Mouse (Mus musculus): ENCODE measurements around the gene Dpp6.

Dpp6 gene

DNA sequence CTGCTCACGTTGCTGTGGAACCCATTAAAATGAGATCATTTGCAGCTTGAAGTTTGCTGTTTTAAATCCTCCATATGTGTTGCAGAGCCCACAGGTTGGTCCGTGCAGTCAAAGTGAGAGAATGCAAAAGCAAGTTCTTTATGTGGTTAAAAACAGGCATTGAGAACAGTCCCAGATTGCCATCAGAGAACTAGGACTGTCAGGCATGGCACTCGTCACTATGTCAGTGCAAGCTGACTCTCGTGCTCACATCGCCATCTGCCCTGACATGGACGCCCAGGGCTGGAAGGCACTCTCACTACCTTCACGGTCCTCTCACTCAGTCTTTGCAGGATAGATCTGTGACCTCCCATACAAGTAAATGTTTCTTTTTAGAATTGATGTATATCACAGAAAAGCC is 600.4 kb downstream of the Dpp6 start:
- Histone ChIP-seq H3K27me3 (ENCODE audit: control insufficient read depth, insufficient read depth, low read length, poor library complexity, severe bottlenecking) (no peaks in the 10 kb centered on the region; the same call in 1 of the 2 replicates), H3K36me3 (ENCODE audit: control insufficient read depth, insufficient read depth, low read length, poor library complexity, severe bottlenecking) (no peaks in the 10 kb centered on the region)
- DNase-seq (ENCODE audit: low read depth, low spot score): no peak

DNA sequence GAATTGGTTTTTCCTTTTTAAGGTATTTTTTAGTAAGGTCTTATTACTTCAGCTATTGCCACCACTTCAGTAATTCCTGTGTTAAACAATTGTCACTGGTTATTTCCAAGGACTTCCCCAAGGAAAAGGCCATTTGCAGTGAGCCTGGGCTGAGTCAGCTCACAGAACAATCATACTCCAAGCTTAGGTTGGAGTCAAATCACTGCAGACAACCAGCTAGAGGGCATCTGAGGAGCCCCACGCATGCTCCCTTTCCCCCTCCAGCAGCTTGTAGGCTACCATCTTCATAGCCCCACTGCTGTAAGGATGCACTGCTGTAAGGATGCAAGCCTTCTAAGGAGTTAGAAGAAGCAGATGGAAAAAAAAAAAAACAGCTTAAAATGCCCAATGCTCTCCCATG is 601.9 kb downstream of the Dpp6 start:
- no peaks in the 10 kb centered on the region; the same call in 1 of the 2 replicates for H3K27me3 ChIP-seq (ENCODE audit: control insufficient read depth, insufficient read depth, low read length, poor library complexity, severe bottlenecking)
- no peaks in the 10 kb centered on the region for H3K36me3 ChIP-seq (ENCODE audit: control insufficient read depth, insufficient read depth, low read length, poor library complexity, severe bottlenecking)
- DNase-seq (ENCODE audit: low read depth, low spot score): no peak

DNA sequence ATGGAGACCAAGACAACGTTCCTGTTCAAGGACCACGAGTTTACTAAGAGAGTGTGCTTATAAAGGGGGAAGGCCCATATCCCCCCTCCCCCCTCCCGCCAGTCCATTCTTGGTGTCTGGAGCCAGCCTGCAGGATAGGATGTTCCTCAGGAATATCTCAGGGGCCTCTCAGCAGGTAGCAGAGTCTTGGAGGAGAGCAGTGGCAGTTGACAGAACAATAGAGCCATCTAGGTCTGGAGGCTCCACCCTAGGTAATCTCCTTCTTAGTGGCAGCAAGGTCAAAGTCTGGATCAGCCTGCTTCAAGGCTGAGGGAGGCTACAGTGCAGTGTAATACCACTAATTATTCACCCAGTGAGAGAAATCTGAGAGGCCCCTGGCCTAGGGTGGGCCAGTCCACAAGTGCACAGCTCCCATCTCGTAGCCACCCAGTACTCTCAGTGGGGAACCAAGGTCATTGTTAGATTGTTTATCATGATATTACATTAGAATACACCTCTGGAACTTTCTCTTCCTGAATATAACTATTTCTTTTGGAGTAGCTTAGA is 604.2 kb downstream of the Dpp6 start:
- H3K36me3 ChIP-seq (ENCODE audit: control insufficient read depth, insufficient read depth, low read length, poor library complexity, severe bottlenecking): no peaks in the 10 kb centered on the region
- no peaks in the 10 kb centered on the region; the same call in 1 of the 2 replicates for H3K27me3 ChIP-seq (ENCODE audit: control insufficient read depth, insufficient read depth, low read length, poor library complexity, severe bottlenecking)
- DNase-seq (ENCODE audit: low read depth, low spot score): no peak

DNA sequence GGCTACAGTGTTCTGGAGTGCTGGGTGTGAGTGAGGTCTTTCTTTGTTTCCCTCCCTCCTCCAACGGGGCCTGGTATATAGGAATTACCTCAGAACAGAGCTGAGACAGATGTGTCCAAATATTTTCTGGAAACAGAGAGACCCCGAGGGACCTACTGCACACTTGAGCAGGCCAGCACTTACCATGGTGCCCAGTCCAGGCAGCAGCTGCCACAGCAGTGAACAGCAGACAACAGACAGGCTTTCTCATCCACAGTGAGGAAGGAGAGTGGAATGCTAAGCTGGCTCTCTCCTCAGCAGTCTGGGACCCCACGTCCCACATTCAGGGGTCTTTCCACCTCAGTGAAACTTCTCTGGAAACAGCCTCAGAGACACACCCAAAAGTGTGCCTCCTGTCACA is 606.8 kb downstream of the Dpp6 start:
- no peak for DNase-seq (ENCODE audit: low read depth, low spot score)
- H3K36me3 ChIP-seq (ENCODE audit: control insufficient read depth, insufficient read depth, low read length, poor library complexity, severe bottlenecking): no peaks in the 10 kb centered on the region
- no peaks in the 10 kb centered on the region; the same call in 1 of the 2 replicates for H3K27me3 ChIP-seq (ENCODE audit: control insufficient read depth, insufficient read depth, low read length, poor library complexity, severe bottlenecking)

DNA sequence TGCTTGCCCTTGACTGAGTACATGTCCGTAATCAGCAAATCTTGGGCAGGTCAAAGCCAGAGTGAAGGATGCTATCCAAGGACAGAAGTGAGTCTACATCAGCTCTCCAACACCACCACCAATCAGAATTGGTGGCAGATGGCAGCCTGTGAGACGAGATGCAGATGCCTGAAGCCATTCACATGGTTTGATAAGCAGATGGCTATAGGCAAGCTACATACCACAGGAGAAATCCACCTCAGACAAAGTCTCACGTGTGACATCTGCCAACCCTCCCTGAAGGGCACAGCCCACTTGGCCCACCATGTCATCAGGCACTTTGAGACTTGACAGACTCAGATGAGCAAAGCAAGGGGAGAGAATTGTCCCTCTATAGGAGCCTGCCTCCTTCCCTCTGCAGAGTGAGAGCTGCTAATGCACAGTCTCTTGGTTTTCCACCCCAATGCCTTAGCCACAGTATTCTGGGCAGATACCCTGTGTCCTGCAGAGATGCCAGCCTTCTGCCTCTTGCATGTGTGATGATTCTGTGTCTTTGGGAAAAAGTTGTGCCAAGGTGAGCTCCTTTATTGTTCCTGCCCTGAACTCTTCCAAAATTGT is 607.6 kb downstream of the Dpp6 start:
- no peaks in the 10 kb centered on the region for H3K36me3 ChIP-seq (ENCODE audit: control insufficient read depth, insufficient read depth, low read length, poor library complexity, severe bottlenecking)
- H3K27me3 ChIP-seq (ENCODE audit: control insufficient read depth, insufficient read depth, low read length, poor library complexity, severe bottlenecking): no peaks in the 10 kb centered on the region; the same call in 1 of the 2 replicates
- no peak for DNase-seq (ENCODE audit: low read depth, low spot score)

DNA sequence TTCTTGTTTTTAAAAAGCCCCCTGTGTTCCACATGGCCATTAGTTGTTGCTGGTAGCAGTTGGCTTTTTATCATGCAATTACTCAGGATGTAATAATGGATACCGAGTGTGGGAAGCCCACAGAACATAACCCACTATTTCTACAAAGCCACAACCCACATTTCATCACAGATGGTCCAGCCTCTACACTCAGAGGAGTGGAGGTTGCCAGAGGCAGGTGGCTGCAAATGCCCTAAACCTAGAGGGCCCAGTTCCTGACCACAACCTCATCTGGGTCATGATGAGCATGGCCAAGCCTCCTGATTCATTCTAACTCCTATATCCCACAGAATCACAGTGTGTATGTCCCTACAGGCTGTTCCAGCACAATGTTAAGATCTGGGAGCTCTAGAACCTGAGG is 609.2 kb downstream of the Dpp6 start:
- no peaks in the 10 kb centered on the region for H3K36me3 ChIP-seq (ENCODE audit: control insufficient read depth, insufficient read depth, low read length, poor library complexity, severe bottlenecking)
- no peak for DNase-seq (ENCODE audit: low read depth, low spot score)
- H3K27me3 ChIP-seq (ENCODE audit: control insufficient read depth, insufficient read depth, low read length, poor library complexity, severe bottlenecking): no peaks in the 10 kb centered on the region

DNA sequence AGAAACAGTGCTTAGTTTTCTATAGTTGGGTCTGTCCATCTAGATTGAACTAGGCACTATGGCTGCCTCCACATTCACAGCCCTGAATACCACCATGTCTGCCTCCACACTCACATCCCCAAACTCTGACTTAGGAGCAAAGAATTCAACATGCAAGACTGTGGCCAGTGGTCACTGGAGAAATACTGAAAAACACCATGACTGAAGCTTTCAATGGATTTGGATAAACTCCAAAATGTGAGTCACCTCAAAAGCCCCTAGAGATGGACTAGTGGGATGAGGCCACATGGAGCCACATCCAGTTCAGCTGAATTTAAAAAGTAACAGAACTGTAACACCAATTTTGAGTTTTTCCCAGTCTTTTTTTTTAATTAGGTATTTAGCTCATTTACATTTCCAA is 616.6 kb downstream of the Dpp6 start:
- no peaks in the 10 kb centered on the region for H3K36me3 ChIP-seq (ENCODE audit: control insufficient read depth, insufficient read depth, low read length, poor library complexity, severe bottlenecking)
- no peaks in the 10 kb centered on the region for H3K27me3 ChIP-seq (ENCODE audit: control insufficient read depth, insufficient read depth, low read length, poor library complexity, severe bottlenecking)
- DNase-seq (ENCODE audit: low read depth, low spot score): no peak

DNA sequence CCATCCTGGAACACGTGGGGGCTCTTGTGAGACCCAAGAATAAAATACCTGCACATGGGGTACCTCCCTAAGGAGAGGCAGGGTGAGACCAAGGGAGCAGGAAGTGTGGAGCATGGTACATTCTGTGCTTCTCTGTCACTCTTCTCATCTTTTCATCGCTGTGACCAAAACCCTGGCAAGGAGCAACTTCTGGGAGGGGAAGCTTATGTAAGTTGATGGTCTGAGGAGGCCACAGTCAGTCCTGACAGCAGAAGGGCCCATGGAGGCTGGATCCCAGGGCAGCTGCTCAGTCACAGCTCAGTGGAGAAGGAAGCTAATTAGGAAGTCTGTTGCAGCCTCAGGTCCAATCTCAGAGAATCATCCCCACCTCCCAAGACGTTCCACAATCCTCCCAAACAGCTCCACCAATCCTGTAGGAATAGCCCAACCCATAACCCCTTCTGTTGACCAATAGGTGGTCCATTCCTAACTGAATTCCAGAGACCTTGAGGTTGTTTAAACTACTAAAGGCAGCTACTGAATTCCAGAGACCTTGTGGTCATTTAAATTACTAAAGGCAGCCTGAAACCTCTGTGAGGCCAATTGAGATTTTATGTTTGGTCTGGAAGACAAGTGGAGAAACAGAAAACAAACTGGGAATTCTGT is 636.3 kb downstream of the Dpp6 start:
- DNase-seq (ENCODE audit: low read depth, low spot score): no peak
- Histone ChIP-seq H3K36me3 (ENCODE audit: control insufficient read depth, insufficient read depth, low read length, poor library complexity, severe bottlenecking) (no peaks in the 10 kb centered on the region), H3K27me3 (ENCODE audit: control insufficient read depth, insufficient read depth, low read length, poor library complexity, severe bottlenecking) (no peaks in the 10 kb centered on the region)

DNA sequence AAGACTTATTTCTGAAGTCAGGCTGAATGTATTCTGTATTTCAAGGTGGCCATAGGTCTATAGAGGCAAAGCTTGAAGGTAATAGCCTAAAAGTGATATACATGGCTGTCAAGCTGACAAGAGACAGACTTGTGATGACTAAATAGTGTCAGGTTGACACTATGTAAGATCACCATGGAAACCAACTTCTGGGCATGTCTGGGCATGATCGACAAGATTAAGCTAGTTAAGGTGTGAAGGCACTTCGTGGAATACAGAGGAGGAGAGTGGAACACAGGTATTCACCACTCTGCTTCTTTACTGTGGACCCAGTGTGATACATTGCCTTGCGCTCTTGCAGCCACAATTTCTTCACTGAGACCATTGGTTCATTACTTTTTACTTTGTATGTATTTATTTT is 637.4 kb downstream of the Dpp6 start:
- Histone ChIP-seq H3K36me3 (ENCODE audit: control insufficient read depth, insufficient read depth, low read length, poor library complexity, severe bottlenecking) (no peaks in the 10 kb centered on the region), H3K27me3 (ENCODE audit: control insufficient read depth, insufficient read depth, low read length, poor library complexity, severe bottlenecking) (no peaks in the 10 kb centered on the region)
- no peak for DNase-seq (ENCODE audit: low read depth, low spot score)

DNA sequence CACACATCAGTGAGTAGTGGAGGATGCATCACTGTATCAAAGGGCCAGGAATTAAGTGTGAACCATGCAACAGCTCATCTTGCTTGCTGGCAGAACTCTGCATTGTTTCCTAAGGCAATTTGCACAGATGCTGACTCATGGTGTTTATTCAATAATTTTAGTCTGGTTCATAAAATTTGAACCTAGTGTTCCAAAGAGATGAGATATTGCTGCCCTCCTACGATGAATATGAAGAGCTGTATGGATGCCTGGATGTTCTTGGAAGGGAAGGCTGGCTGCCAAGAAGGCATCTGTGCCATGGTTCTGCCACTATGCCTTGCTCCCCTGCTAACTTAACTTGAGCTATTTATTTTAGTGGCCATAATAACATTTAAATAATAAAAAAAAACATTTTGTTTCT is 640.0 kb downstream of the Dpp6 start:
- no peaks in the 10 kb centered on the region for H3K27me3 ChIP-seq (ENCODE audit: control insufficient read depth, insufficient read depth, low read length, poor library complexity, severe bottlenecking)
- DNase-seq (ENCODE audit: low read depth, low spot score): no peak

DNA sequence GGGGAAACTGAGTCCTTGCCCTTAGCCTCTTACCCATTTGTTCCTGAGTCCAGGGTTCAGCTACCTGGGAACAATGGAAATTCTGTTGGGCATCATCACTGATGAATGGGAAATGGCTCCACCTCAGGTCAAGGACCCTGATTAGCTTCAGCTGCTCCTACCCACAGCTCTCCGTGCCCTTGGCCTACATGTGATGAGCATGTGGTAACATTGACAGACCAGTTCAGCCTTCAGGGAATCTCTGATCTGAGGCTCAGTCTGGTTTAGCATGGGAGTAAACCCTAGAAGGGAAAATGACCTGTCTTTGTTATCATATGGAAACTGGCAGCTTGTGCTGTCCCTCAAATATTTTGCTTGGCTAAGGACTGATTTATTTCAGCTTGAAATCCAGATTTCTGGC is 640.7 kb downstream of the Dpp6 start:
- DNase-seq (ENCODE audit: low read depth, low spot score): no peak
- no peaks in the 10 kb centered on the region for H3K36me3 ChIP-seq (ENCODE audit: control insufficient read depth, insufficient read depth, low read length, poor library complexity, severe bottlenecking)
- no peaks in the 10 kb centered on the region for H3K27me3 ChIP-seq (ENCODE audit: control insufficient read depth, insufficient read depth, low read length, poor library complexity, severe bottlenecking)

More for the DNA sequence above, 640.0 kb downstream of the Dpp6 start:
- H3K36me3 ChIP-seq (ENCODE audit: control insufficient read depth, insufficient read depth, low read length, poor library complexity, severe bottlenecking): no peaks in the 10 kb centered on the region

DNA sequence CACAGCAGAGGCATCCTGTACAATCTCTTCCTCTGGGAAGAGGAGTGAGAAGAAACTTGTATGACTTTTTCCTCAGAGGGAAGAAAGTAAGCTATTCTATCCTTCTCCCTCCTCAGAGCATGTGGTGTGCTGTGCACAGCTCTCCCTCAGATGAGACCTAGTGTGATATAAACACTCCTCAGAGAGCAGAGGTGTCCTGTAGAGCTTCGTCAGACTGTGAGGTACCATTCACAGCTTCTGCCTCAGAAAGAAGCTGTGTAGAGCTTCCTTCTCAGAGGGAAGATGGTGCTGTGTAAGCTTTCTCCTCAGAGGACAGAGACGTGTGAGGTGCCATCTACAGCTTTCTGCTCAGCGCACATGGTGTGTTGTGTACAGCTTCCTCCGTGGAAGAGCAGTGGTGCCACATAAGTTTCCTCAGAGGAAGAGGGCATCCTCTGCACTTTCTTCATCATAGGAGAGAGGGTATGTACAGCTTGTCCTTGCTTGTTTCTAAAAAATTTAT is 658.0 kb downstream of the Dpp6 start:
- H3K36me3 ChIP-seq (ENCODE audit: control insufficient read depth, insufficient read depth, low read length, poor library complexity, severe bottlenecking): no peaks in the 10 kb centered on the region
- DNase-seq (ENCODE audit: low read depth, low spot score): no peak
- no peaks in the 10 kb centered on the region for H3K27me3 ChIP-seq (ENCODE audit: control insufficient read depth, insufficient read depth, low read length, poor library complexity, severe bottlenecking)

DNA sequence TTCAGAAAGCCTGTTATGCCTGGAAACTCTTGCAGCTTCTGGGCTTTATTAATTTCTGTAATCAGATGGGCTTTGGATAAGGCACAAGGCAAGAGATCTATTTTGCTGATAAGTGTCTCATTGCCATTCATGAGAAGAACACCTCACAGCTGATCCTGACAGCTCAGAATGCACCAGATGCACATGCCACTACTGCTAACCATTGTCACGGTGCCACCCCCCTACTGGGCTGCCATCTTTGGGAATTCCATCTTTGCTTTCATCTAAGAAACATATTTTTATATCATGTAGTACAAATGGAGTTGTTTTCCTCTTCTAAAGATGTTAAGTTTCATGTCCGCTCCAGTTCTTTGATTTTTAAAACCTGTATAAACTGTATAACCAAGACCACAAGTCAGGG is 664.7 kb downstream of the Dpp6 start:
- no peak for DNase-seq (ENCODE audit: low read depth, low spot score)
- Histone ChIP-seq H3K36me3 (ENCODE audit: control insufficient read depth, insufficient read depth, low read length, poor library complexity, severe bottlenecking) (no peaks in the 10 kb centered on the region), H3K27me3 (ENCODE audit: control insufficient read depth, insufficient read depth, low read length, poor library complexity, severe bottlenecking) (no peaks in the 10 kb centered on the region)

DNA sequence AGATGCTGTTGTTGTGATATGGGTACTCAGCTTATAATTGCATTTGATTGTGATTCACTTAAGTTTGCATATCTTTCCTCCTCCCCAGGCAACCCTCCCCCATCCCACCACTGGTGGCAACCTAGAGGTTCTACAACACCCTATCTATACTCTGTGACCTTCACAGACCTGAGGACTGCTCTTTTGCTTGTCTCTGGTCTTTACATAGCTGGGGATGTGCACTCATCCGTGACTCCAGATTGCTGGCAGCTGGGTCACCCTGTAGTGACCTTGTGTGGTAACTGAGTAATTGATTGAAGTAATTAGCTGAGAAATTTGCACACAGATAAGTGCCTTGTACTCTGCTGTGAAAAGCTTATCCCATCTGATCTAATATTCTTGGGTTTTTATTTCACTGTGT is 669.1 kb downstream of the Dpp6 start:
- Histone ChIP-seq H3K36me3 (ENCODE audit: control insufficient read depth, insufficient read depth, low read length, poor library complexity, severe bottlenecking) (no peaks in the 10 kb centered on the region), H3K27me3 (ENCODE audit: control insufficient read depth, insufficient read depth, low read length, poor library complexity, severe bottlenecking) (no peaks in the 10 kb centered on the region)
- DNase-seq (ENCODE audit: low read depth, low spot score): no peak

DNA sequence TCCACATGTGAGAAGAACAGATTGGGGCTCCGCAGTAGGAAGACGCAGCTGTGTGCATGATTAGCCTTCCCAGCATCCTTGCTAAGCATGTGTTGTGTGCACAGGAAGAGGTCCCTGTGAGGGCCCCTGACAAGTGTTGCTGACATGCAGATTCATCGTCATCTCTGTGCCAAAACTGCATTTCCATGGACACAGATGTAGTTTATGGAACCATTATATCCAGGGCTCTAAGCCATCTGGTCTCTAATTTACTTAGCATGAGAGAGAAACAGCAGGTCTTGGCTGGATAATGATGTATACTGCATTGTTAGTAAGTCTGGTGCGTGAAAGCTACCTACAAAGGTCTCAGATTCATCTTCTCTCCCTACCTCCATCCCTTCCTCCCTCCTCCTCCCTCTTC is 673.9 kb downstream of the Dpp6 start:
- Histone ChIP-seq H3K36me3 (ENCODE audit: control insufficient read depth, insufficient read depth, low read length, poor library complexity, severe bottlenecking) (no peaks in the 10 kb centered on the region), H3K27me3 (ENCODE audit: control insufficient read depth, insufficient read depth, low read length, poor library complexity, severe bottlenecking) (no peaks in the 10 kb centered on the region)
- no peak for DNase-seq (ENCODE audit: low read depth, low spot score)

All from splenic B cell, adult 2 months (primary cell).